Mouse (Mus musculus): Measurements from ENCODE around the gene Haao. TPM values are rescaled to one million over a fixed set of nuclear protein-coding genes. Genes with fewer than 3 reads are reported as not detected.

Haao gene
- polyA plus RNA-seq (2017; shearing (Covaris generic)) = 1.4 TPM

GRCm38 (mm10) chr17:83847815-83848214 lies at the start of gene Haao:
Gene Haao, minus strand, starts transcription at chr17:83847963.

Other genes with a start within 250 kb of the Haao start
- not detected for gene Kcng3, start 216.1 kb downstream of the Haao start, polyA plus RNA-seq (2017; shearing (Covaris generic))
- gene Mta3, start 141.8 kb downstream of the Haao start, polyA plus RNA-seq (2017; shearing (Covaris generic)) = 66.0 TPM

Data from CD4-positive, CD25-positive, alpha-beta regulatory T cell, adult 9 weeks (primary cell).